Mouse (Mus musculus) adrenal gland, postnatal 14 days (tissue): ENCODE data around the gene Mfsd2b. TPM values are rescaled to one million over a fixed set of nuclear protein-coding genes. Genes with fewer than 3 reads are reported as not detected.
"Not testable (repeated sequence)": the region's sequence is repeated elsewhere in the genome, so short reads cannot be mapped to it uniquely, and the experiment has no call there.

Experiments used
- DNase-seq: peaks from one replicate; pipeline ENCODE4 v3.0.0; 2021; ENCODE audit warnings: mixed read lengths
- long read RNA-seq, 2 experiments: library from polyadenylated mRNA; stranded (forward); transcript quantifications; one replicate each; pipeline ENCODE4 v2.0.0; 2021
- total RNA-seq: library from RNA; stranded (reverse); gene quantifications from 2 replicates; pipeline ENCODE4 v1.2.3, GENCODE M21; 2021

The Mfsd2b gene
- 1.6 and 3.3 TPM in 2 replicates for total RNA-seq
- long read RNA-seq, experiment 1, partial matches to known transcripts, result 0 of 1 reads
- long read RNA-seq, experiment 1, other reads (novel, unspliced or antisense), result 0 of 1 reads
- long read RNA-seq, experiment 2, partial matches to known transcripts, result 0 of 4 reads
- long read RNA-seq, experiment 2, other reads (novel, unspliced or antisense), result 4 of 4 reads

DNA sequence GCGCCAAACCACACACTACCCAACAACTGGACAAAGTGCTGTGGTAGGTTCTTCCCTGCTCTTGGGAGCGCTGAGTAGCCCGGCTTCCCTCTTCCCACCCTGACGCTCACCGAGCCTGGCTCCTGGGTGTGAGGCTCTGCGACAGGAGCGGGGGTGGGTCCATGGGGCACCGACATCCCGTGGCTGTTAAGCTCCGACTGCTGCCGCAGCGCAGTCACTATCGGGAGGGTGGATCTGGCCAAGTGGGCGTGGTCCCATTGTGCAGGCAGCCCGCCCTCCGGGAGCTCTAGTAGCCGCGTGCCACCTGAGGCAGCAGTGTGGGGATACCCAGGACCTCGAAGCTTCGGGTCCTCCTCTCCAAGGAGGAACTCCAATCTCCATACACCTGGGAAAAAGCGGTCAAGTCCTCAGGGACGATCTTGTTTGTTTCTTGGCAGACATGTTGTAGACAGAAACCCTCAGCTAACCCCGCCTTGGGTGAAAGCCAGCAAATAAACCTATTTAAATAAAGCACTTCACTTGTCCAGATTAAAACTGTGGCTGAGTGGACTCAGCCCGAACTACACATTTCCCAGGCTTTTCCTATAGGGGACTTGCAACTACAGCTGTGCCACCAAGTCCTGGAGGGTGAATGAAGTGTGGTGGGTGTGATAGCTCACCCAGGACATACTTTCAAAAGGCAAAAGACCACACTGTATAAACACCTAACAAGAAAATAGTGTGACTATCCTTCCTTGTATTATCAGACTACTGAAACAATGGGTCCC is at the start of gene Mfsd2b:
Mfsd2b (minus strand) TSS at position 199 of the 767 bp plus-strand sequence.
- peak; percentile 87 for DNase-seq

DNA sequence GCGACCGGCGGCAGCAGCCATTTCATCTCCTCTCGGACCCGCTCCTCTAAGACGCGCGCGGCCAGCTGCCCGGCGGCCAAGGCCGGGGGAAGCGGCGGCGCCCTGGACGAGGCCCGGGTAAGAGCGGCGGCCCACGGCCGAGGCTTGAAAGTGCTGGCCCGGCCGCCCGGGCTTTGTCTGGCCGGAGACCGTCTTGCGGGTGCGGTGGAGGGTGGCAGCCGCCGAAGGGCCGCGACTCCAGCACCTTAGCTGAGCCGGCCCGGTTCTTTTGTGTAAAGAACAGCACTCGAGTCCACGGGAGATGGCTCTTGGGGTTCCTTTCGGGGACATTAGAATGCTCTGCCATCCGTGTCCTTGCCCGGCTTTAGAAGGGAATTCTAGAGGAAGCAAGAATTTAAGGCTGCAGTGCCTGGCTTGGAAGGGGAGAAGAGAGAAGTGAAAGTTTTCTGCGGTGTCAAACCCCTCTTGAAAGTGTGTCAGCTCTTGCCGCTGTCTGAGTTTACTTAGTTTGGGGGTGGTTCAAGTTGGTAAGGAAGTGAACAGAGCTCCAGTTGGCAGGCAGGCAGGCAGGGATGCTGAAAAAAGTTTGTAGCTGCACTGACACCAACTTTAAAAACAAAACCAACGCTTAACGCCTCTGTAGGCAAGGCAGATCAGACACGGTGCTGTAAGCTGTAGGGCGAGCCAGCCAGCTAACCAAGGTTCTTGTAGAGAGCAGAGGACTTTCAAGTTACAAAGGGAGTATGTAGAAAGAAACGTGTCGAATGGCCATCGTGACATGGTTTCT is 43.8 kb upstream of the Mfsd2b start:
- peak; percentile 76 for DNase-seq

DNA sequence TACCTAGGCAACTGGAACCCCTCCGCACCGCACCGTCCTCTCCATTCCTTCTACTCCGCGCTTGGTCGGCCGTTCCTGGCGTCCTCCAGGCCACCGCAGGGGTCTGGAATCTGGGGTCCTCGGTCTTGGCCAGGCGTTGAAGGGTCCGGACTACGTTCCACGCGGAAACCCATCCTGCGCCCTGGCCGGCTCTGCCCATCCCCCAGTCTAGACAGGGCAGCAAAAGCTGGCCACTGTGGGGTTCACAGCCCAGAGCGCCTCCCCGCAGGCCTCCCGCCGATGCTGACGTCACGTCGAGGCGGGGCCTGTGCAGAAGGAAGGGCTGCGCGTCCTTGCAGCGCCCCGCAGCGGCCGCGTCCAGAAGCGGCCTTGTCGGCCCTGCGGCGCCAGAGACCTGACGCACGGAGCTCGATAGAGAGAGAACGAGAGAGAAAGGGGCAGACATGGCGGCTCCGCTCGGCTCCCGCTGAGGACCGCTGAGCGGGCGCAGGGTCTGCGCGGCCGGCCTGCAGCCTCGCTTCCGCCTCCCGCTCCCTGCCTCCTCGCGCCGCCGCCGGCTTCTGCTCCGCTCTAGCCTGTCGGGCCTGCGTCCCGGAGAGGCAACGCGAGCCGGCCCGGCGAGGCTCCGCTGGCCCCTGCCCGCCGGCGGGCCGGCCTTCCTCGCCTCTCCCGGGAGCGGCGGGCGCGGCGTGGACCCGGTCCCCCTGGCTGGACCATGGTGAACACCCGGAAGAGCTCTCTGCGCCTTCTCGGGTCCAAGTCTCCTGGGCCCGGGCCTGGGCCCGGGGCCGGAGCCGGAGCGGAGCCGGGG is 43.0 kb upstream of the Mfsd2b start, which contains the start of gene Atad2b:
Atad2b (plus strand) TSS at position 360 of the 811 bp plus-strand sequence.
- DNase-seq, result peak; percentile 99

DNA sequence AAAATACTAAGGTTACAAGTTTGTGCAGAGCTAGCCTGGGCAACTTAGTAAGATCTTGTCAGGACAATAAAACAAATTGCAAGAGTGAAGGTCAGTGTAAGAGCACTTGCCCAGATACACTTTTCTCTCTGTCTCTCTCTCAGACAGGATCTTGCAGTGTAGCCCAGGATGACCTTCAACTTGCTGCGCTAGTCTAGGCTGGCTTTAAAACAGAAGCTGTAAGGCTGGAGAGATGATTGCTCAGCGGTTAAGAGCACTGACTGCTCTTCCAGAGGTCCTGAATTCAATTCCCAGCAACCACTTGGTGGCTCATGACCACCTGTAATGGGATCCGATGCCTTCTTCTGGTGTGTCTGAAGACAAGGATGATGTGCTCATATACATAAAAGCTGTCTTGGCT is 40.8 kb upstream of the Mfsd2b start:
- DNase-seq, result no peak

DNA sequence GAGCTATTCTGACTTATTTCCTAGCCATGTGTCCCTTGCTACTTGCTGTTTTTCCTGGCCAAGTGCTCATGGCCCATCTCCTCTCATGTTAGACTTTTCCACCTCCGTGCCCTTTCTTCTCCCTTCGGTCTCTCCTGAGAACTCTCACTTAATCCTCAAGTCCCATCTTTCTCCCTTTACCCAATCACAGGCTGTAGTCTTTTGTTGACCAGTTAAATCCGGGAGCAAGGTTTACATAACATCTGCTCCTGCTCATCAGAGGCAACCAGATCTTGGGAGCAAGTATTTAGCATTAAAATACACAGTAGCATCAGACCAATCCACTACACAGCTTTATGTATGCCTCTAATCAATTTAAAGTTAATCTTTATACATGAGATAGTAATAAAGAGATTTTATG is 40.3 kb upstream of the Mfsd2b start:
- no peak for DNase-seq

DNA sequence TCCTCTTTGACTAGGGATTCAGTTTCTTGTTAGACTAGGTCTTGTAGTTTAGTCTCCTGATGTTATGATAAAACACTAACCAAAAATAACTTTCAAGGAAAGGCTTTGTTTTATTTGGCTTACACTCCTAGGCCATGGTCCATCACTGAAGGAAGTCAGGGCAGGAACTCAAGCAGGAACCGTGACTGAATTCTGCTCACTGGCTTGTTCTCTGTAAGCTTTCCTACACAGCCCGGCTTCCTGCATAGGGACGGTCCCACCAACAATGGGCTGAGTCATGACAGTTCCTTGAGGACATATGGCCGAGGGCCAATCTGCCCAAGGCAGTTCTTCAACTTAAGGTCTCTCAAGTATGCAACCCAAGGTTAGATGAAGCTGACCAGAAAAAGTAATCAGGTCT is 37.6 kb upstream of the Mfsd2b start:
- peak; percentile 50 for DNase-seq

DNA sequence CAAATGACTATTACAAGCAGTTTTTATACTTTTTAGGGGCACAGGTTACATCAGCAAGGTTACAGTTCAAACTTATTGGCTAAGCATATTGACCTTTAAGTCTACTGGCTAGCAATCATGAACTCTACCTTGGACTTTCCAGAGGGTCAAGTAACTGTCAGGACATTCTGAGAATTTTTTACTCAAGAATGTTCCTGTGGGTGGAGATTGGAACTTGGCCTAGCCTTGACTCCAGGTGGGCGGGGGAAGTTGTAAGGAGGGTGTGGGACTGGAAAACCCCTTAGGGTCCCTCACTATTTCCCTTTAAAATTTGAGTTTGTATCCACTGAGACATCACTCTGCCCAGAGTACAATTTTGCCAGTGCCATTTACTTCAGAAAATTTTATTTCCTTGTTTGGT is 36.3 kb upstream of the Mfsd2b start:
- peak; percentile 14 for DNase-seq

DNA sequence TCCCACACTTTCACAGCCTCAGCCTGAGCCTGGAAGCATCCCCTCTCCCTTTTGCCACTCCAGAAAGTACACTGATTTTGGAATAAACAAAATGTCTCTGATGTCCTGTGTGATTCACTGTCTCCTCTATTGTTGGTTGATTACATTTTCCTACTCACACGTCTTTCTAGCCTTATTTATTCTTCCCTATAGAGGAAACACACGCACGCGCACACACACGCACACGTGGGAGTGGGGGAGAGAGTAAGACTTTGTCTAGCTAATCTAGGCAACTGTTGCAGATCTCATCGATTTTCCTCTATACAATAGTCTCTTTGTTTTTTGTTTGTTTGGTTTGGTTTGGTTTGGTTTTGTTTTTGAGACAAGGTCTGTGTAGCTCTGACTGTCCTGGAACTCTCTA is 34.2 kb upstream of the Mfsd2b start:
- no peak for DNase-seq

DNA sequence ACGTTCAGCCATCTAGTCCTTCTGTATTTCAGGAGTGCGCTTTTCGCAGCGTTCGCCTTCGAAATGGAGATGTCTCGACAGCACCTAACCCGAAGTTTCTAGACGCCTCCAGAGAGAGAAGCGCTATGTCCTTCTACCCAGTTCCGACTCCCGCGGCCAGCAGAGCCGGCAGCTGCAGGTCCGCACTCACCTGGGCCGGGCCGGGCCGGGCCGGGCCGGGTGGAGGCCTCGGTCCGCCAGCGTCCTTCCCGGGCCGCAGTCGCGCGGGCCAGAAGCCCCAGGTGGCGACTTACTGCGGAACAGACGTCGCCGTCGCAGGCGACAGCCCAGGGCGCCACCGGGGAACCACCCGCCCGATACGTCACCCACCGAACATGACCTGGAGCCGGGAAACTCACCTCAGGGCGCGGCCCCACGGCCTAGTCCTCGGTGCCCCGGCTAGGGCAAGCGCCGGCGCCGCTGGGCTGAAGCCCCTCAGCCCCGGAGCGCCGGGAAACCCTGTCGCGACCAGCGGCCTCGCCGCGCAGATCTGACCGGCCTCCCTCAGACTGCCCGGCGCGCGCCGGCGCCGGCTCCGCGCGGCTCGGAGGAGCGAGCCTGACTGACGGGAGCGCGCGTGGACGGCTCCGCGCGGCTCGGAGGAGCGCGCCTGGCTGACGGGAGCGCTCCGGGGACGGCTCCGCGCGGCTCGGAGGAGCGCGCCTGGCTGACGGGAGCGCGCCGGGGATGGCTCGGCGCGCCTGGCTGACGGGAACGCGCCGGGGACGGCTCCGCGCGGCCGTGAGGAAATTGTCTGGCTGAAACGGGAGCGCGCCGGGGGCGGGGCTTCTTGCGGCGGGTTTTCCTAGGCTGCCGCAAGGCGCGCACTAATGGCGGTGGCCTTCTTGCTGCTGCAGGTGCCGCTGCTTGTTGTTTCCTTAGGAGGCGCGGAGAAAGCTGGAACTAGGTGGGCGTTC is 33.1 kb upstream of the Mfsd2b start, which contains the start of gene Ubxn2a:
Ubxn2a (minus strand) TSS at position 755 of the 956 bp plus-strand sequence.
- DNase-seq, result peak; percentile 99

DNA sequence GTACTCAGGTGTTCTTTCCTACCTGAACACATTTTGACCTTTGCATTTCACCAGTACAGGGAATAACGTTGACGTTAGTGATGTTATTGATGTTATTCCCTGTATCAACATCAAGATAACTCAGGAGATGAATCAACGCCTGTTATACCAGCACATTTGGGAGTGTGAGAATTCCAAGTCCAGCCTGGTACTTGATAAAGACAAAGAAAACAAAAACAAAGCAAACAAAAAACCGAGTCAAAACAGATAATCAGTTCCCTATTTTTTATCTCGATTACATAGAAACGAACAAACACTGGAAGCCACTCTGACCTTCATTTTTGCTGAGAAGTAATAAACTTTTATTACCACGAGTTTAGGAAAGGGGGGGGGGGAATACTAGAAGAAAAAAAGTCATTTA is 32.3 kb upstream of the Mfsd2b start:
- no peak for DNase-seq

DNA sequence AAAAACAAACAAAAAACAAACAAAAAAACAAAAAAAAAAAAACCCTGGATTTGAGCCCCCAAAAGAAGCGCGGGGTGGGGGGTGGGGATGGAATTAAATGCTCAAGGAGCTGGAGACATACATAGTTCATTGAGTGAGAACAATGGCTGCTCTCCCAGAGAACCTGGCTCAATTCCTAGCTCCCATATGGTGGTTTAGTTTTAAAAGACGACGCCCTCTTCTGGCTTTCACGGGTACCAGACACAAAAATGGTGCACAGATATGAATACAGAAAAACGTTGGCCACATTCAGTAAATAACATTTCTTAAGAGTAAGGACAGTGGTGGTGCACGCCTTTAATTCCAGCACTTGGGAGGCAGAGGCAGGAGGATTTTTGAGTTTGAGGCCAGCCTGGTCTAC is 31.8 kb upstream of the Mfsd2b start:
- DNase-seq, result no peak

DNA sequence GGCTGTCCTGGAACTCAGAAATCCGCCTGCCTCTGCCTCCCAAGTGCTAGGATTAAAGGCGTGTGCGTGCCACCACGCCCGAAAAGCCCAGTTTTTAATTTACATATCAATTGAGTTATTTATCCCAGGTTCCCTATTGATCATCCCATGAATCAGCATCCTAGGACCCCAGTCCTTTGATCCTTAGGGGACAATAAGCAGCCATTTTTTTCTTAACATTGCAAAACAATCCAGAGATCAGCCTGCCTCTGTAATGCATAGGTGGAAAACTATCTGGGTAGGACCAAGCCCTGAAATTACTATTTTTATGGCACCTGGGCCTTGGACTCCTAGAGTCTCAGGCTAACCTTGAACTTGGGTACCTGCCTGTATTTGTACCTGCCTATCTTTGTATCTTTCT is 23.9 kb upstream of the Mfsd2b start:
- no peak for DNase-seq

DNA sequence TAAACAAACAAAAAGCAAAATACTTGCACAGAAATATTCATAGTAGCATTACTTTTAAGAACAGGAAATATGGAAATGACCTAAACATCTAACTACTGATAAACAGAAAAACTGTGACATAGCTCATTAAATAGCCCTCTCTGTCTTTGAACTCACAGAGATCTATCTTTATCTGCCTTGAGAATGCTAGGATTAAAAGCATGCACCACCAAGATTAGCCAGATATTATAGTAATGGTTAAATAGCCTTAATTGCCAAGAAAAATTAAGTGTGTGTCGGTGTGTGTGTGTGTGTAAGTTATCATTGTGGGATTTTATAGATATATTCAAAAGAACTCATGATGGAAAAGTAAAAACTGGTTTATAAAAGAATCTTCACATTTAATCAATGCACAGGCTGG is 15.7 kb upstream of the Mfsd2b start:
- no peak for DNase-seq

DNA sequence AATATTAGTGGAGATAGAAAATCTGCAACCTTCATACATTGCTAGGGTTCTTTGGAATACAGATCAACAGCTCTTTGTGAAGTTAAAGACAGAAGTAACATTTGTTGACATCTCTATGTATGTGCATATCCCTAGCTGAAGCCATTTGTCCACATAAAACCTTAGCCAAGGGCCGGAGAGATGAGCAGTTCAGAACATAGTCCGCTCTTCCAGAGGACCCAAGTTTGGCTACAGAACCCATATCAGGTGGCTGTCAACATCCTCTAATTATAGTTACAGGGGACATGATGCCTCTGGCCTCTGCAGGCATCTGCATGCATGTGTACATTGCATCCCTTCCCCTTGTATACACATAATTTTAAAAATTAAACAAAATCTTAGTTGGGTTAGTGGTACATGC is 15.1 kb upstream of the Mfsd2b start:
- no peak for DNase-seq

DNA sequence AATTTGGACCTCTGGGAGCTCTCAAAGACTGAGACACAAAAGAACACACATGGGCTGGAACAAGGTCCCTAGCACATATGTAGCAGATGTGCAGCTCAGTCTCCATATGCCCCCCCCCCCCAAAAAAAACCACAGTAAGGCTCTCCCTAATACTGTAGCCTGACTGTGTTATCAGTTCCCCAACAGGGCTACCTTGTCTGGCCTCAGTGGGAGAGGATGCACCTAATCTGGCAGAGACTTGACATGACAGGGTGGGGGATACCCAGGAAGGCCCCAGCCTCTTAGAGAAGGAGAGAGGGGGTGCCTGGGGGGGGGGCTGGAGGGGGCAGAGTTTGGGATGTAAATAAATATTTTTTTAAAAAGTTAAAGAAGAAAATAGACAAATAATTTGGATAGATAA is 14.6 kb upstream of the Mfsd2b start:
- DNase-seq, result no peak

DNA sequence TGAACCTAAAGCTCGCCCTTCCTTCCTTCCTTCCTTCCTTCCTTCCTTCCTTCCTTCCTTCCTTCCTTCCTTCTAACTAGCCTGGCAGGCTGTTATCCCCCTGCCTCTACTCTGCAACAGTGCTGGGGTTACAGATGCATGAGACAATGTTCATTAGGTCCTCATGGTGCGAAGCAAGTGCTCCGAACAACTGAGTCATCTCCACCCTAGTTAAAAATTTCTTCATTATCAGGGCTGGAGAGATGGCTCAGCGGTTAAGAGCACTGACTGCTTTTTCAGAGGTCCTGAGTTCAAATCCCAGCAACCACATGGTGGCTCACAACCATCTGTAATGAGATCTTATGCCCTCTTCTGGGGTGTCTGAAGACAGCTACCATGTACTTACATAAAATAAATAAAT is 12.4 kb upstream of the Mfsd2b start:
- not testable (repeated sequence) for DNase-seq

DNA sequence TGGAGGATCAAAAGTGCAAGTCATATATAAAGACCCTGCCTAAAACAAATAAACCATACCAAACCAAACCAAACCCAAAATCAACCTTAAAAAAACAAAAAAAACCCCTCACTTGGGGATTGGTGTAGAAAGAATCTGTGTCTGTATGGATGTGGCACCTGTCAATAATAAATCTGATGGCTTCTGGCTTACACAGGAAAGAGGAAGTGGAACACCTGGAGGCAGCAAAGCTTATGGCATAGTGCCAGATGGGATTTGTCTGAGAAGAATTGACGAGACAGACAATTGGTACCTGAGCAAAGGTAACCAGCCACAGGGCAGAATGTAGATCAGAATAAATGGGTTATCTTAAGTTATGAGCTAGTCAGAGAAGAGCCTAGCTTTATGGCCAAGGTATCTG is 10.9 kb upstream of the Mfsd2b start:
- no peak for DNase-seq

DNA sequence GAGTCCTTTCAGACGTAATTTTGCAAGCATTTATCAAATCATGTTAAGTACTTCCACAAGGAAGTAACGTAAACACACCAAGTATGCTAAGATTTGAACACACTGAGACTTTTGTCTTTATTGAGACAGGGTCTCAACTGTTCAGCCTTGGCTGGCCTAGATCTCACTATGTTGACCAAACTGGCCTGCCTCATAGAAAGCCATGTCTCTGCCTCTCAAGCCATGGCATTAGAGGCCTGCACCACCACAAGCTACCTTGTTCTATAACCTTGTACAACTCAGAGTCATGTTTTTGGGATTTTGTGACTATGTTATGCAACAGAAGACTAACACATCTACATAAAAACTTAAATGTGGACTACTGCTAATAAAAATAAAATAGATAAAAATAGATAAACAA is 7.9 kb upstream of the Mfsd2b start:
- no peak for DNase-seq

DNA sequence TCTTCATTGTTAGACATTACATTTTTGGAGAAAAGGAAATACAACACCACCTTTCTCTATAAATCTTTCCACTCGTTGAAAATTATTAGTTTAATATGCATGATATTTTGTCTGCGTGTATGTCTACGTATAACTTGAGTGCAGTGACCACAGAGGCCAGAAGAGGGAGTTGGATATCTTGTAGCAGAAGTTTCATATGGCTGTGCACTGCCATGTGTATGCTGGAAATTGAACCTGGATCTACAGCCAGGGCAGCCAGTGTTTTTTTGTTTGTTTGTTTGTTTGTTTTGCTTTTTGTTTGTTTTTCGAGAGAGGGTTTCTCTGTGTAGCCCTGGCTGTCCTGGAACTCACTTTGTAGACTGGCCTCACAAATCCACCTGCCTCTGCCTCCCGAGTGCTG is 4.9 kb upstream of the Mfsd2b start:
- no peak for DNase-seq

DNA sequence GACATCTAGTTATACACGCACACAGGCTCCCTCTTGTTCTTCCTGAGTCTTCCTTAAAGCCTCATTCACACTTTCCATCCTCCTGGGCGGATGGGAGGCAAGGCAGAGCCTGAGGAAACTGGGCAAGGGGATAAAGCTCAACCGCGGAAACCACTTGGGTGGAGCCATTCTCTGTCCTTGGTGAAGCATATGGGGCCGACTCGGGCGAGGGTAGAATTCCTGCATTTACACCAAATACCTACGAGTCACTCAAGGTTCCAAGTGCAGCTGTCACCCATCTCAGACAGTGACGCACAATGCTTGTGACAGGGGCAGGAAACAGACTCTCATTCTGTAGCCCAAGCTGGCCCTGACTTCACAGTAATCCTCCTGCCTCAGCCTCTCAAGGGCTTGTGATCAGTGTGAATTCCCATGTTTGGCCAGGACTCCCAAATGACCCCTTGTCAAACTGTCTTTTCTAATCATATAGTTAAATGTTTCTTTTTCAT is 4.2 kb upstream of the Mfsd2b start:
- DNase-seq, result no peak

DNA sequence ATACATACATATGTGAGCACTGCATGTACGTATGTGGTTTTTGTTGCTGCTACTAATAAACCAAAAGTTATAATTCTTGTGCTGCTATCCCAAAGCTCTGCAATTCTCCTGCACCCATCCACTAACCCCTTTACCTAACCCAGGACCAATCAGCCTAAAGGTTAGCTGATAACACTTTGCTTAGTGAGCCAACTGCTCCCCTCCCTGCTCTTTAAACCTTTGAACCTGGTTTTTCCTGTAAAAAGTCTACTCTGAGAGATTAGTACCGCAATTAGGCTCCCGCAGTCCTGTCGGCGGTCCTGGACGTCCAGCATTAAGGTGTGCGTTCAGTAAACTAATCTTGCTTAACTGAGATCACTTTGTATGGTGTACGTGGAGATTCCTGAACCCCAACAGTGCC is 1.5 kb upstream of the Mfsd2b start:
- DNase-seq, result no peak
